Mouse (Mus musculus) olfactory bulb, adult 2 months (tissue): ENCODE data around the gene Acp1.

Experiments
- CTCF ChIP-seq: fragments of 200-500 bp; IDR thresholded peaks from 2 replicates; pipeline ENCODE4 v1.5.1; 2012; ENCODE audit warnings: low read depth, mild to moderate bottlenecking, low read length, moderate library complexity; ENCODE audit not compliant: insufficient read depth
- POLR2A ChIP-seq: fragments of 200-500 bp; IDR thresholded peaks from 2 replicates; pipeline ENCODE4 v1.6.1; 2012; ENCODE audit warnings: mild to moderate bottlenecking, low read depth, low read length, moderate library complexity; ENCODE audit not compliant: insufficient read depth

DNA sequence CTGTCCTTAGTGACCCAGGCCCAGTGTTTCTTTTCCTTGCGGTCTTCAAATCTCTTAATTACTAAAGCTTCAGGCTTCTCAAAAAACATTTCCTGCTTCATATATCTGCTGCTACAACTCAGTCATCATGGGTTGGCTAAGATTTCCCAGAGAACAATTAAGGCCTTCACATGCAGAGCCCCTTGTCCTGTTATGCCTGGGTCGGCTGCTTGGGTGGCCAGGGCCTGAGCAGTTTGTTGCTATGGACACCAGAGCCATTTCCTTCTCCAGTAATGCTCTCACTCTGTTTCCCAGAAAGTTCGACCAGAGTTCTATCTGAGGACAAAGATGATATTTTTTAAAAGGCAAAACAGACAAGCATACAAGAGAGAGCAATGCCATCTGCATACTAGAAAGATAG lies 32.8 kb upstream of the Acp1 start:
- TF ChIP-seq CTCF, result no peak
- no peak for TF ChIP-seq POLR2A
